Mouse (Mus musculus): ENCODE data around the gene Atg5.

Gene Atg5

DNA sequence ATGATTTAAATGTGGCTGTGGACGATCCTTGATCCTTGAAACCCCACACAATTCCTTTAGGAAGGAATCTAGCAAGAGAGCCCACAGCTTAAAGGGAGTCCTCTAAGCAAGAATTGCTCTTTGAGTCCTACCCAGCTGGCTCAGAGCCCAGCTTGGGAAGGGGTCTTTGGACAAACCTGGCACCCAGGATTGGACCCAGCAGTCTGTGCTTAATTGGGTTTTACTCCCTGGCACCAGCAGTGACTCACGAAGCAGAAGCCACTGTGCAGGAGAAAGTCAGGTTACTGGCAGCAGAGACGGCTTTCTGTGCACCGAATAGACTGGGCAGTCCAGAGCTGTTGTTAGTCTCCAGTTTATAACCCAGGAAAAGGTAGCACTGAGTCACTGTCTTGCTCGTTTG, 117.1 kb downstream of the Atg5 start:
- no peak for DNase-seq (ENCODE audit: low read depth, low spot score)

- no peak for DNase-seq (ENCODE audit: low read depth, low spot score)
Measured at GRCm38 (mm10) chr10:44388706-44389233, 120.6 kb downstream of the Atg5 start.

DNA sequence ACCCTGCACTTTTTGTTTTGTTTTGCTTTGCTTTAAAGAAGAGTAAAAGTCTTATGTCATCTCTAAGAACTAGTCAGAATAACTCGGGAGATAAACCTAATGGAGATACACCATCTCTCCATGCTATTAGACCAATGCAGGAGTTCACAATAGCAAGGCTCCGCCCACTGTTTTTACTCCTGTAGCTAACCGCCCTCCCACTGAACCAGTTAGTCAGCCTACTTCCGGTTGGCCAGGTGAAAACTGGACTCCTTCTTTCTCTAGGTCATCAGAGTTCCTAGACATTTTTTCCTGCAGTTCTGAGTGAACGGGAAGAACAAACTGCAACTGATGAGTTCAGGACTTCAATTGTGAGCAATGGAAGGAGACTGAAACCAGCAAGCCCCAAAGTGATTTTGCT, 122.1 kb downstream of the Atg5 start:
- DNase-seq (ENCODE audit: low read depth, low spot score): no peak

GRCm38 (mm10) chr10:44391509-44392290, 123.5 kb downstream of the Atg5 start:
- no peak for DNase-seq (ENCODE audit: low read depth, low spot score)

- no peak for DNase-seq (ENCODE audit: low read depth, low spot score)
Measured at GRCm38 (mm10) chr10:44392855-44393254, 124.7 kb downstream of the Atg5 start.

DNA sequence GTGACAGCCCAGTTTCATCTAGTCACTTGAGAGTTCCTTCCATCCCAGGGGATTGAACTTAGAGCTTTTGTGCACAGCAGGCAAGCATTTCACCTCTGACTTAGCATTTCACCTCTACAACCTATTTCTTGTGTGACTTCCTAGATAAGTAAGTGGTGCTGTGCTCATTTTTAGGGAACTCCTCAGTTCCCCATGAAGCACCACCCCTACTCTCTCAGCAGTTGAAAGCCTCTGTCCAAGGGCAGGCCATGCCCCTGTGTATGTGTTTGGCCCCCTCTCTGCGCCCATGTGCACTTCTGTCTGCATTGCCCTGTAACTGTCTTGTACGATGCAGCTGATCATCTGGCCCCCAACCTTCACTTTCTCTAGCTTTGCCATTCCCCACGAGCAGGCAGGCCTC, 132.0 kb downstream of the Atg5 start:
- DNase-seq (ENCODE audit: low read depth, low spot score): no peak

DNA sequence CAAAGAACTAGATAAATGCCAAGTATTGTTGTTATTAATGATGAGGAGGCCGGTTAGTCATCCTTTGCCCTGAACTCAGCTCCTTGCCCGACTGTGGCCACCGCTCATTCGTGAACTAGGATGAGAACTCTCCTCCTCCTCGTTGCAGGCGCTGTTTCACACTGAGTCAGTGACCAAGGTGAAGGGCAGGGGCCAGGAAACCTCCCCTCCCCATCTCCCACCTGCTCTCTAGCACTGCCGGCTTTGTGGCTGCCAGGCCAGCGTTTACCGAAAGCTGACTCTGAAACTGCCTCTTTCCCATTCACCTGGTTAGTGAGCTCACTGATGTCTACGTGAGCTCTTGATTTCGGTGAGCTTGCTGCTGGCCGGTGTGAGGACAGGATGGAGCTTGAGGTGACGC, 132.4 kb downstream of the Atg5 start:
- DNase-seq (ENCODE audit: low read depth, low spot score): no peak

- DNase-seq (ENCODE audit: low read depth, low spot score): no peak
Measured at GRCm38 (mm10) chr10:44401600-44401999, 133.4 kb downstream of the Atg5 start.

- DNase-seq (ENCODE audit: low read depth, low spot score): no peak
Measured at GRCm38 (mm10) chr10:44403415-44403814, 135.3 kb downstream of the Atg5 start.

GRCm38 (mm10) chr10:44409054-44409453, 140.9 kb downstream of the Atg5 start:
- no peak for DNase-seq (ENCODE audit: low read depth, low spot score)

DNA sequence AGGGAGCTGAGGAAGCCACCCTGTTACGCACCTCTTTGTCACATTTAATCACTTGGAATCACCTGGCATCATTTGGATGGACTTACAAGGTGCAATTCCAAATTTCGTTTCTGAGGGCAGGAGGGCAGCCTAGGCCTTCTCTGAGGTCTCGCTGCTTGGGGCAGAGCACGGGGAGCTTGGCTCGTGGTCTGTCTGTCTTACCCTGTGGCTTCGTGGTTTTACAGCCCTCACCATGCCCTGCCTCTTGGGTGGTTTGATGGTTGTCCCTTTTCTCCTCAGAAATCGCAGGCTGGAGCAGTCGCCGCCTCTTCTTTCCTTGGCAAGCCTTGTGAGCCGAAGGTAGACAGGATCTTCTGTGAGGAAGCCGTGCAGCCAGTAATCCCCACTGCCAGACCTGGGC, 141.8 kb downstream of the Atg5 start:
- DNase-seq (ENCODE audit: low read depth, low spot score): no peak

All from A20 (cell line).